ENCODE assay signal across 30 mouse cellular contexts in genomic region chr14:99806599-99806998, GRCm38 (mm10).
DNase-seq lines count a peak whose midpoint lies in the region; ATAC-seq and TF ChIP-seq lines count a peak whose summit lies in the region.
"Had no signal": no experiment of that assay in that cellular context is flagged by ENCODE, and none has a peak within 500 bp of the region (broad histone marks: within the 10 kb centered on the region; RNA-seq: fewer than 3 reads in every experiment).

No protein-coding gene starts in this region.

- no peak overlapping the region for H3K4me3 ChIP-seq in hindbrain, embryonic 13.5 days
- H3K4me3 ChIP-seq in hindbrain, embryonic 12.5 days = no peak overlapping the region
- H3K4me3 ChIP-seq in lung, postnatal 0 days (ENCODE audit: low read depth, low read length) = no peak overlapping the region
- H3K4me3 ChIP-seq: embryonic facial prominence, embryonic 15.5 days; heart, adult 2 months; heart, embryonic 13.5 days; limb, embryonic 15.5 days had no signal

- DNase-seq in lung, postnatal 0 days (ENCODE audit: low spot score) = no peak
- no peak for DNase-seq in lung, postnatal 14 days
- peak; percentile 31 for DNase-seq in 3T3-L1 (ENCODE audit: low read depth, low spot score)
- DNase-seq in brain, embryonic 14.5 days (ENCODE audit: low read depth) = peak; percentile 48
- DNase-seq in kidney, postnatal 36 days = no peak
- no peak for DNase-seq in heart, postnatal 25 days (ENCODE audit: low spot score)
- DNase-seq: adrenal gland, adult 8-10 months; B cell, adult 2 months; cerebellum, adult 18-20 months; cerebellum, postnatal 14 days; gastrocnemius, postnatal 36 days; heart, adult 2 months; heart, postnatal 14 days; kidney, adult 18-20 months; left cerebral cortex, postnatal 4 days; thymus, adult 2 months; thymus, postnatal 4 days had no signal

- no peaks in the 10 kb centered on the region for H3K36me3 ChIP-seq in hindbrain, embryonic 13.5 days
- no peaks in the 10 kb centered on the region for H3K36me3 ChIP-seq in hindbrain, embryonic 12.5 days
- no peaks in the 10 kb centered on the region for H3K36me3 ChIP-seq in lung, postnatal 0 days (ENCODE audit: insufficient read depth, low read length)
- H3K36me3 ChIP-seq: embryonic facial prominence, embryonic 15.5 days; G1E; heart, embryonic 13.5 days; limb, embryonic 15.5 days had no signal

- no peaks in the 10 kb centered on the region for H3K27me3 ChIP-seq in hindbrain, embryonic 13.5 days
- no peaks in the 10 kb centered on the region for H3K27me3 ChIP-seq in hindbrain, embryonic 12.5 days
- H3K27me3 ChIP-seq in lung, postnatal 0 days (replicated peaks; ENCODE audit: insufficient read depth, low read length) = no peaks in the 10 kb centered on the region
- H3K27me3 ChIP-seq: CH12.LX; embryonic facial prominence, embryonic 15.5 days; heart, embryonic 13.5 days; limb, embryonic 15.5 days had no signal

- no peak for TF ChIP-seq POLR2A in brain, embryonic 14.5 days (IDR thresholded peaks at IDR 0.05; ENCODE audit: borderline replicate concordance, extremely low read depth, insufficient read depth, insufficient read length, poor library complexity, severe bottlenecking)

- no peak for TF ChIP-seq CTCF in lung, postnatal 0 days (IDR thresholded peaks at IDR 0.05)
- TF ChIP-seq CTCF in brain, embryonic 14.5 days (IDR thresholded peaks at IDR 0.05; ENCODE audit: borderline replicate concordance, extremely low read depth, insufficient read depth, insufficient read length) = no peak

- H3K9ac ChIP-seq in hindbrain, embryonic 13.5 days = no peak overlapping the region
- H3K9ac ChIP-seq in hindbrain, embryonic 12.5 days = no peak overlapping the region
- H3K9ac ChIP-seq in lung, postnatal 0 days (replicated peaks; ENCODE audit: low read depth) = no peak overlapping the region
- H3K9ac ChIP-seq: embryonic facial prominence, embryonic 15.5 days; heart, embryonic 13.5 days; limb, embryonic 15.5 days; liver, embryonic 14.5 days; lung, embryonic 14.5 days had no signal

- intact Hi-C loops in heart, postnatal 25 days (cut with DNase I) = no loop called here

- peak overlapping the region; percentile 50 for H3K27ac ChIP-seq in hindbrain, embryonic 13.5 days
- H3K27ac ChIP-seq in hindbrain, embryonic 12.5 days = no peak overlapping the region
- H3K27ac ChIP-seq in lung, postnatal 0 days (ENCODE audit: low read length) = peak overlapping the region; percentile 32; the same call in 1 of the 2 replicates
- H3K27ac ChIP-seq: embryonic facial prominence, embryonic 15.5 days; heart, adult 2 months; heart, embryonic 13.5 days; kidney, postnatal 0 days; limb, embryonic 15.5 days; liver, embryonic 14.5 days; stomach, postnatal 0 days had no signal

- H3K4me1 ChIP-seq in hindbrain, embryonic 13.5 days (replicated peaks) = peaks cover 6% of the 10 kb centered on the region; the same call in 1 of the 2 replicates
- 0 out of 2 replicates have a peak, but pooled peaks cover 5% of the 10 kb centered on the region for H3K4me1 ChIP-seq in hindbrain, embryonic 12.5 days
- H3K4me1 ChIP-seq in lung, postnatal 0 days (ENCODE audit: insufficient read depth, low read depth, low read length) = no peaks in the 10 kb centered on the region
- H3K4me1 ChIP-seq: embryonic facial prominence, embryonic 15.5 days; heart, embryonic 13.5 days; limb, embryonic 15.5 days had no signal

- H3K9me3 ChIP-seq in hindbrain, embryonic 13.5 days = no peaks in the 10 kb centered on the region
- H3K9me3 ChIP-seq in hindbrain, embryonic 12.5 days (replicated peaks) = no peaks in the 10 kb centered on the region
- H3K9me3 ChIP-seq in lung, postnatal 0 days (ENCODE audit: low read length) = no peaks in the 10 kb centered on the region
- H3K9me3 ChIP-seq: embryonic facial prominence, embryonic 15.5 days; limb, embryonic 15.5 days had no signal

- WGBS in hindbrain, embryonic 13.5 days = 45% methylated on average over 5 of the region's 5 CpGs
- 54% methylated on average over 5 of the region's 5 CpGs for WGBS in hindbrain, embryonic 12.5 days
- WGBS in lung, postnatal 0 days = 40% methylated on average over 5 of the region's 5 CpGs

- TF ChIP-seq EP300 in lung, postnatal 0 days (IDR thresholded peaks at IDR 0.05) = no peak

- ATAC-seq in hindbrain, embryonic 13.5 days (ENCODE audit: low FRiP score) = 0 out of 2 replicates have a peak, but pooled peaks have one; percentile 61
- no peak for ATAC-seq in hindbrain, embryonic 12.5 days (ENCODE audit: low FRiP score)
- no peak; the same call in 1 of the 2 replicates for ATAC-seq in lung, postnatal 0 days
- ATAC-seq: activated CD4-positive, CD25-positive, alpha-beta regulatory T cell, adult 4 months; inflammation-experienced regulatory T-cells, adult 6 months had no signal

- H3K4me2 ChIP-seq in hindbrain, embryonic 13.5 days = no peak overlapping the region
- no peak overlapping the region for H3K4me2 ChIP-seq in hindbrain, embryonic 12.5 days (replicated peaks)
- no peak overlapping the region for H3K4me2 ChIP-seq in lung, postnatal 0 days (replicated peaks; ENCODE audit: low read depth, low read length)
- H3K4me2 ChIP-seq: embryonic facial prominence, embryonic 15.5 days; heart, embryonic 13.5 days; limb, embryonic 15.5 days; lung, embryonic 14.5 days had no signal

Comparison
In these comparisons a context has a peak if more than half of its experiments do, and no peak if none do; other contexts are left out.
1. DNase-seq: peak in 3T3-L1 (single experiment) and brain, embryonic 14.5 days (single experiment); none in lung, postnatal 0 days (single experiment), lung, postnatal 14 days (single experiment), kidney, postnatal 36 days (0 of 2) and heart, postnatal 25 days (single experiment).